Mouse (Mus musculus) left cerebral cortex, adult 8-10 months (tissue): ENCODE data around the gene Ednrb. TPM values are rescaled to one million over a fixed set of nuclear protein-coding genes. Genes with fewer than 3 reads are reported as not detected.
A peak's percentile ranks its signal among the peaks of the same experiment; 100 is the strongest.
"Not testable (repeated sequence)": the region's sequence is repeated elsewhere in the genome, so short reads cannot be mapped to it uniquely, and the experiment has no call there.

Experiments used
- DNase-seq, 2 experiments: peaks; one replicate each; pipeline ENCODE4 v3.0.0; 2022; ENCODE audit warnings: low spot score in 2 of 2
- total RNA-seq, 4 experiments: library from RNA; stranded (reverse); gene quantifications; 2 replicates each; pipeline ENCODE4 v1.2.4; 2022

Gene Ednrb
- total RNA-seq, 4 experiments from 2014 or later, result 37.5 to 40.3 (median 38.6) TPM

GRCm38 (mm10) chr14:103823501-103823900 is 20.7 kb downstream of the Ednrb start:
- no peak for DNase-seq

DNA sequence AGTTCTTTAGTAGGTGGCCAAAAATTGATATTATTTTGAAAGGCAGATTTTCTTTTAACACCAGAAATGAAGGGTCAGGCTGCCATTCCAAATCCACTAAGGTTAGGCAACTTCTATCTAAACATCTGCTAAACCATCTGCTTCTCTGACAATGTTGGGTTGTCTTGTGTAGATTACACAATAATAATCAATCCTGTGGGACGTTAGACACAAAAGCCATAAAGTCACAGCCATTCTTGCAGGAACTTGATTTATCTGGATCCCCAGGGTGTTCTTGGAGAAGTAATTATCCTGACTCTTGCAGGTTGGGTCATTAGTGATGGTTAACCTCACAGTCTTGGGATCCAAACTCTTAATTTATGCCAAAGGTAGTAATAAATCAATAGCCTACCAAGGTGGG is 21.6 kb downstream of the Ednrb start:
- no peak for DNase-seq

DNA sequence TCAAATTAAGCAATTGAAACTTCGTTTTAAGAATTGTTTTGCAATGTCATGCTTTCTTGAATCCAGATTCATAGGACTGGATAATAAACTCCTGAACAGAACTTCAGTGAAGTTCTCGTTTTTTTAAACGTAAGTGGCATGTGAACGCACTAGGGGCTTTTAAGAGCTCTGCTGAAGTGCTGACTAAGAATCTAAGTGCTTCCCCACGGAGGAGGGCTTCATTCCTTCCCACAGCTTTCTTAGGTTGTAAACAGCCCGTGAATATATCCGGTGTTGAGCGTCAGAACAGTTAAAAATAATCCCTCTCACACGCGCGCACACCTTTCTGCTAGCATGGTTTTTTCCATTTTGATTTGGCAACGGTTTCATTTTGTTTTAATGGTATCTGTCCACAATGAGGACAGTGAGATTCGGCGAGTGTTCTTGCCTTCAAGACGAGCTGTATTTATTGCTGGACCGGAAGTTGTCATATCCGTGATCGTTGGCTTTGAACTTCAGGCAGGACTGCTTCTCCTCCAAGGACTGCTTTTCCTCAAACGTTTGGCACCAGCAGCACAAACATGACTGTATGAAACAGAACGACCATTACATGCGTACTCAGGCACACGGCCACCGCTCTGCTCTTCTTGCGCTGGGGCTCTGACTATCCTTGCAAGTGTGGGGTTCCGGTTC is 27.4 kb downstream of the Ednrb start:
- no peak for DNase-seq

DNA sequence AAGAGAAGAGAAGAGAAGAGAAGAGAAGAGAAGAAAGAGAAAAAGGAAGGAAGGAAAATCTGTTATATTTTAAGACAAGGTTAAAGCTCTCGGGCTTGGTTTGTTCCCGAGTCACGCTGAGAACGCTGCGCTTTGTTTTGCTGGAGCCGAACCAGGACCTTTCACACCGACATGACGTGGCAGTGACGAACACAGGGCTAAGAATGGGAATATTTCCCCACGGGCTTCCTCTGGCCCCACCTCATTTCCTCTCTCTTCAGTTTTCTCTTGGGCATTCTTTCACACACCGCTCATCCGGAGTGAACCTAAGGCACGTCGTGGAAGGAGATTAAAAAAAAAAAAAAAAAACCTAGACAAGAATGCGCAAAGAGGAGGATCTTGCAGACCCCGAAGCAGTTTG is 28.7 kb downstream of the Ednrb start:
- no peak for DNase-seq

DNA sequence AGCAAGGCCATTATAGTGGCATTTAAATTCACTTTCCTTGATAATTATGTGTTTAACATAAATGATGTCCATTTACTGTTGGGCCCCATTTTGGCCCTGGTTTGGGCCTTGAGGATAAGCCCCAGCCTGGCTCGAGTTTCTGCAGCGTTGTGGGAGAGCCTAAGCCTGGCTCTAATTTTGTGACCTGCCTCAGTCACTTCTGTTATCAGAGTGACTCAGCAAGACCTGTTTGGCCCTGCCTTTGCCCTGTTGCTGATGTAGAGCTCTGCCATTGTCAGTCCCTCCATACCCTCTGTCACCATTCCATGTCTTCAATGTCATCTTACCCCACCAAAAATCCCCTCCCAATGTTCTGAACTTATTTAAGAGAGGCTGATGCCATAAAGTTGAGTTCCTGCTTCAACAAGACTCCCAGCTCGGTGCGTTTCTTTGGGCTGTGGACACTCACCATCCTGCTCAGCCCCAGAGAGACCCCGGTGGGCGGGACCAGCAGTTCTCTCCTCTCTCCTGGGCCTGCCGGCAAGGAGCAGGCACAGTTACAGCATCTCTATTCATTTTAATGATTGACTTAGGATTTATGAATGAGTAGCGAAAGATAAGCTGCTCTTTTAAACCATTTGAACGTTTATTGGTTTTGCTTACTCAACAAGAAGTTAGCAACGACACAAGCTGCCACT is 30.0 kb downstream of the Ednrb start:
- no peak for DNase-seq

- DNase-seq, result no peak
Measured at GRCm38 (mm10) chr14:103813246-103813645, 31.0 kb downstream of the Ednrb start.

GRCm38 (mm10) chr14:103811291-103811690 is 32.9 kb downstream of the Ednrb start:
- DNase-seq, result no peak

GRCm38 (mm10) chr14:103803907-103804659 is 40.1 kb downstream of the Ednrb start:
- DNase-seq, result no peak

GRCm38 (mm10) chr14:103797123-103797522 is 47.1 kb downstream of the Ednrb start:
- DNase-seq, result no peak

DNA sequence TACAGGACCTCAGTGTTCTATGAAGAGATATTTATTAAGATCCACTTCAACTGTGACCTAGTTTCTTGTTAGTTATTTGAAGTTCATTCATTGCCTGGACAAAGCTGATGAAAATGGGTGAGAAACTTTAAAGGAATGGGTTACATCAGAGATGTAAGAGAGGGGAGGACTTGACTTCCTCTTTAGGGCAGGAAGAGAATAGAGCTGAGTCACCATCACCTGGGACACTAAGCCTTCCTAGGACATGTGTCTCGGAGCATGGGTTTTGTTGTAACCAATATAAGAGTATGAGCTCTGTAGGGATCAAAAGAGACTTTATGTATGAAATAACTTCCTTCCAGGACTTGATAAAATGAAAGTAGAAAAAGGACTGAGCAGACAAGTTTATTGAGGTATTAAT is 48.6 kb downstream of the Ednrb start:
- DNase-seq, result no peak

DNA sequence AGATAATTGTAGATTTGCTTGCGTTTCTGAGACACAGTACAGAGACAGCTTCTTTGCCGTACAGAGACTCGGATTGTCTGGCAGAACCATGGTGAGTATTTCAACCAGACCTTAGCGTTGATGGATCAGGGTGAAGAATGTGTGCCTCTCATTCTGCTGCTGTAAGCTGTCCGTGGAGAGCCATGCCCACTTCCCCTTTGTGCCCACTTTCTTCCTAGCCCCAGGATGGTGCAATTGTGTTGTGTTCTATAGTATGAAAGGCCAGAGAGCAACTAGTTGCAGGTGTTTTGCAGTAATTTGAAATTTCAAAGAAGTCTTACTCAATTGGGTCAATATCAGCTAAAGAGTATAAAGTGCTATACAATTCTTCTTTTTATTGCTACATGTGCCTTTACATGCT is 50.8 kb downstream of the Ednrb start:
- no peak for DNase-seq

DNA sequence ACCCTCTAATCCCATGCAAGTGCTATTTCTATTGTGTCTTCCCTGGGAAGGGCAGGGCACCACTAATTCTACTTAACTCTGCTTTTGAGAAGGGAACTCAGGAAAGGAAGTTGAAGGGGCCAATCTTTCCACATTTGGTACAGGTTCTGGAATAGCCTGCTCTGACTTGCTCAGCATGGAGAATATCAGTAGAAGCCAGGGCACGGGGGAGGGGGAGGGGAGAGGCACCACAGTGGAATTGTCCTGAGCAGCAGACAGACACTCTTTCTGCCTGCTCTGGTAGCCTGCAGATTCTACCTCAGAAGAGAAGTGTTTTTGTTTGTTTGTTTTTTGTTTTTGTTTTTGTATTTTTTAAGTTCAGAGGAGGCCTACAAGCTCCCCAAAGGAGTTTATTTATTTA is 51.5 kb downstream of the Ednrb start:
- no peak for DNase-seq

- no peak for DNase-seq
Measured at GRCm38 (mm10) chr14:103787547-103787946, 56.7 kb downstream of the Ednrb start.

GRCm38 (mm10) chr14:103785096-103785965 is 58.9 kb downstream of the Ednrb start:
- DNase-seq, result no peak

GRCm38 (mm10) chr14:103780336-103780735 is 63.9 kb downstream of the Ednrb start:
- not testable (repeated sequence) for DNase-seq

DNA sequence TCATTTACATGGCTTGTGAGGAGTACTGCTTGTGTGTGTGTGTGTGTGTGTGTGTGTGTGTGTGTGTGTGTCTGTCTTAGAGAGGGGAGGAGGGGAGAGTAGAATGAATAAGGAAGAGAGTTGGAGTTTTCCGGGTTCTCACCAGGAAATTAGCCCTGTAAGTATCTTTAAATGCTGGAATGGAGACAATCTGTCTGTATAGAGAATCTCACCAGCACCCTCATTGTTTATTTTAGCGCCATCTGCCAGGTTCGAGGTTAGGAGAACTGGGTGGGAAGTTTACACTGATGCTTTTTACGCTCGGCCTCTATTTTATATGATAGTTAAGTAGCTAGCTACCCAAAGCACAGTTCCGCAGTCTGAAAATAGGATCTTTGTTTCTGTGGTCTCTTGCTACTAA is 64.9 kb downstream of the Ednrb start:
- DNase-seq, result no peak

- peak in 1 of 2 experiments; percentile 13 for DNase-seq
Measured at GRCm38 (mm10) chr14:103778533-103779151, 65.6 kb downstream of the Ednrb start.

GRCm38 (mm10) chr14:103778009-103778431 is 66.2 kb downstream of the Ednrb start:
- peak; percentile 15 to 39 for DNase-seq

DNA sequence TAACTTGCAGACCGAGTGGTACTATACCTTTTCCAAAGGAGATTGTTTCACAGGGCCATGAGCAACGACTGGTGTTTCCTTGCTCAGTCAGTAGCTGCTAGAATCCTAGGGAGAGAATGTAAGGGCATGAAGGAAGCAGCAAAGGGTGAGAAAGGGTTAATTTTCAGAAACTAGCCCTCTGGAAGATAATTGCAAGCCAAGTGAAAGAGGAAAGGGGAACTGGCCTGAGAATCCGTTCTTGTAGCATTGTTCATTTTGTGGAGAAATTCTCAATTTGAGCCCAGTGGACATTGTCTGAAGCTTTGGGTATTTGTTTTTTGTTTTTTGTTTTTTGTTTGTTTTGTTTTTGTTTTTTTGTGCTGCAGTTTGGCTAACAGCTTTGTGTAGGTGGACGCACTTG is 66.8 kb downstream of the Ednrb start:
- no peak for DNase-seq

DNA sequence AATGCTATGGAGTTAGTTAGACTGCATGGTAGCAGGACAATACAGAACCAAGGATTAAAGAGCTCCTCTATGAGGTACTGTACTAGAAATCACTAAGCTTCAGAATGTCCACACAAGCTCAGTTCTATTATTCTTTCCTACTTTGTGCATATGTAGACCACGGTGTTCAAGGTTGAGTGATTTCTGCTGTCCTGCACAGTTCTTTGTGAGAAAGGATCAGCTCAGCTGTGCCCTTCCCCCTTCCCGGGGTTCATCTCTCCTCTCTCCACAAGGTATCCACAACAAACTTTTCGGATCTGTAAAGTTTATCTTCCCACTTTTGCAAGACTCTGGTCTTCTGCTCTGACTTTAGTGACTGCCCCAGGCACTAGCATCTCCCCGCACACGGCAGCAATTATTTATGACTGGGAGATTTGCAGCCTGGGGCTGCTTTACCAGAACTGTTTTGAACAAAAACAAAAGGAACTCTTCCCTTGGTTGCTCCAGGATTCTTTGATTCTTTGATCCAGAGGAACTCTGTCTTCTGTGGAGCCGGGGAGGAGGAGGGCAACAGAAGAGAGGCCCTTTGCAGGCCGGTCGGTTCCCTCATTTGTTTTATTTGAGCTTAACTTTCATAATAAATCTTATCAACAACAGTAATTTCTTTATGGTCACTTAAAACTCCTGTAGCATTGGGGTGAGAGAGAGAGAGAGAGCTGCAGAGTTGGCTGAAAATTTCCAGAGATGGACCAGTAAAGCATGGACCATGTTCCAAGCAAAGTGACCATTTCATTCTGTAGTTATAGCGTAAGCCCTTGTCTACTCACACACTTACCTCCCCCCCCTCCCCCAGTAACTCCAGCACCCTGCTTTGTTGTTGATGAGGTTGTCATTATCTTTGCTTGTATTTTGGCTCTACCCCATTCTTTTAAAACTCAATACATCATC is 74.6 kb downstream of the Ednrb start:
- DNase-seq, result no peak
